Mouse (Mus musculus) midbrain, postnatal 0 days (tissue): ENCODE measurements around the gene Rpl19. TPM values are rescaled to one million over a fixed set of nuclear protein-coding genes. Genes with fewer than 3 reads are reported as not detected.
A peak's percentile ranks its signal among the peaks of the same experiment; 100 is the strongest.

Experiments used
- ATAC-seq: fragments of 200-750 bp; cut with Nextera tagmentation; 2 replicates; pipeline ENCODE4 v1.8.0; 2017; ENCODE audit warnings: moderate number of reproducible peaks, mild to moderate bottlenecking, moderate TSS enrichment, moderate library complexity; ENCODE audit not compliant: low FRiP score
- DNase-seq: peaks from one replicate; pipeline ENCODE4 v3.0.0-alpha.2; 2015; ENCODE audit warnings: low spot score
- H3K27ac ChIP-seq: fragments of 300-500 bp; sonication (generic); 2 replicates; pipeline ENCODE4 v1.5.1; 2014; ENCODE audit warnings: low read depth, mild to moderate bottlenecking, low read length, mixed read lengths
- H3K27me3 ChIP-seq: fragments of 300-500 bp; sonication (generic); 2 replicates; pipeline ENCODE4 v1.6.1; 2014; ENCODE audit warnings: low read length, control low read depth, mixed read lengths; ENCODE audit not compliant: insufficient read depth
- H3K36me3 ChIP-seq: fragments of 300-500 bp; sonication (generic); 2 replicates; pipeline ENCODE4 v1.6.1; 2014; ENCODE audit warnings: low read length, control low read depth, mixed read lengths; ENCODE audit not compliant: insufficient read depth
- H3K4me1 ChIP-seq: fragments of 300-500 bp; sonication (generic); 2 replicates; pipeline ENCODE4 v1.6.1; 2014; ENCODE audit warnings: mild to moderate bottlenecking, control low read depth, antibody characterized with exemption, low read length, mixed read lengths; ENCODE audit not compliant: insufficient read depth
- H3K4me2 ChIP-seq: fragments of 300-500 bp; sonication (generic); 2 replicates; pipeline ENCODE4 v1.6.1; 2014; ENCODE audit warnings: low read depth, mild to moderate bottlenecking, low read length, mixed read lengths; ENCODE audit not compliant: poor library complexity, severe bottlenecking
- H3K4me3 ChIP-seq: fragments of 300-500 bp; sonication (generic); 2 replicates; pipeline ENCODE4 v1.5.1; 2014; ENCODE audit warnings: low read depth, mild to moderate bottlenecking, low read length, moderate library complexity
- H3K9ac ChIP-seq: fragments of 300-500 bp; sonication (generic); replicated peaks from 2 replicates; pipeline ENCODE4 v1.6.1; 2014; ENCODE audit warnings: mild to moderate bottlenecking, low read length, moderate library complexity, mixed read lengths; ENCODE audit not compliant: poor library complexity, severe bottlenecking
- H3K9me3 ChIP-seq: fragments of 300-500 bp; sonication (generic); 2 replicates; pipeline ENCODE4 v1.6.1; 2016; ENCODE audit warnings: low read length, control low read depth
- CTCF ChIP-seq: IDR thresholded peaks from 2 replicates; pipeline ENCODE4 v1.5.1; 2016; ENCODE audit warnings: antibody characterized with exemption, mild to moderate bottlenecking
- WGBS: fragments of 180-500 bp; shearing (Covaris S2); extraction: QIAGEN DNeasy Blood & Tissue Kit; methylation state at CpG from one replicate; pipeline ENCODE4 v1.1.7; 2014; 5-methylcytosine and 5-hydroxymethylcytosine counted together
- polyA plus RNA-seq: library from polyadenylated mRNA; unstranded; fragments of >200 nt; fragmentation: Nextera tagmentation; extraction: Ambion mirVana; gene quantifications from 2 replicates; pipeline ENCODE4 v1.2.1, GENCODE M21; 2015
- total RNA-seq: library from RNA; depleted of rRNA; stranded (reverse); fragments of >200 nt; gene quantifications from 2 replicates; pipeline ENCODE4 v1.2.3, GENCODE M21; 2014

Rpl19 gene
- total and polyA plus RNA-seq, 2 experiments from 2014 or later = 591 to 686 TPM

GRCm38 (mm10) chr11:98040975-98041374 lies 14.5 kb downstream of the Rpl19 start:
- Histone ChIP-seq H3K4me1 (0 out of 2 replicates have a peak, but pooled peaks cover 4% of the 10 kb centered on the region), H3K9me3 (no peaks in the 10 kb centered on the region), H3K27ac (no peak overlapping the region), H3K4me3 (no peak overlapping the region), H3K27me3 (no peaks in the 10 kb centered on the region), H3K36me3 (no peaks in the 10 kb centered on the region), H3K9ac (no peak overlapping the region), H3K4me2 (no peak overlapping the region)
- ATAC-seq (no peak), DNase-seq (no peak)
- WGBS = 71% methylated on average over 8 of the region's 8 CpGs
- TF ChIP-seq CTCF = no peak

- Histone ChIP-seq H3K4me3 (no peak overlapping the region), H3K9me3 (no peaks in the 10 kb centered on the region), H3K27me3 (no peaks in the 10 kb centered on the region), H3K36me3 (no peaks in the 10 kb centered on the region), H3K9ac (no peak overlapping the region), H3K4me1 (no peaks in the 10 kb centered on the region), H3K27ac (no peak overlapping the region), H3K4me2 (no peak overlapping the region)
- TF ChIP-seq CTCF = no peak
- ATAC-seq = no peak
- 83% methylated on average over 6 of the region's 6 CpGs for WGBS
- no peak for DNase-seq
Measured at GRCm38 (mm10) chr11:98042741-98043140, 16.2 kb downstream of the Rpl19 start.

- Histone ChIP-seq H3K4me3 (no peak overlapping the region), H3K27ac (no peak overlapping the region), H3K27me3 (no peaks in the 10 kb centered on the region), H3K9me3 (no peaks in the 10 kb centered on the region), H3K4me2 (no peak overlapping the region), H3K4me1 (no peaks in the 10 kb centered on the region), H3K9ac (no peak overlapping the region), H3K36me3 (no peaks in the 10 kb centered on the region)
- TF ChIP-seq CTCF = no peak
- WGBS = 71% methylated on average over 5 of the region's 5 CpGs
- DNase-seq (no peak), ATAC-seq (no peak)
Measured at GRCm38 (mm10) chr11:98044074-98044473, 17.6 kb downstream of the Rpl19 start.

- DNase-seq = no peak
- peaks cover 4% of the 10 kb centered on the region; the same call in 1 of the 2 replicates for H3K27me3 ChIP-seq
- H3K36me3 ChIP-seq = no peaks in the 10 kb centered on the region
- H3K9ac ChIP-seq = no peak overlapping the region
- no peak overlapping the region for H3K4me2 ChIP-seq
- no peaks in the 10 kb centered on the region for H3K4me1 ChIP-seq
- H3K27ac ChIP-seq = no peak overlapping the region
- H3K4me3 ChIP-seq = no peak overlapping the region
- peak; percentile 17; the same call in 1 of the 2 replicates for TF ChIP-seq CTCF
- WGBS = 72% methylated on average over 4 of the region's 4 CpGs
- ATAC-seq = no peak
- H3K9me3 ChIP-seq = no peaks in the 10 kb centered on the region
Measured at GRCm38 (mm10) chr11:98045596-98045995, 19.1 kb downstream of the Rpl19 start.

- H3K27me3 ChIP-seq = peaks cover 12% of the 10 kb centered on the region
Measured at GRCm38 (mm10) chr11:98046466-98046865, 20.0 kb downstream of the Rpl19 start.

GRCm38 (mm10) chr11:98047745-98048144 lies 21.2 kb downstream of the Rpl19 start:
- 58% methylated on average over 4 of the region's 4 CpGs for WGBS

More at GRCm38 (mm10) chr11:98046466-98046865, 20.0 kb downstream of the Rpl19 start:
- Histone ChIP-seq H3K4me2 (no peak overlapping the region), H3K9me3 (no peaks in the 10 kb centered on the region), H3K4me3 (no peak overlapping the region), H3K27ac (no peak overlapping the region), H3K4me1 (no peaks in the 10 kb centered on the region), H3K9ac (no peak overlapping the region), H3K36me3 (no peaks in the 10 kb centered on the region)
- 75% methylated on average over 1 of the region's 1 CpGs for WGBS
- TF ChIP-seq CTCF = no peak
- DNase-seq (no peak), ATAC-seq (no peak)

More at GRCm38 (mm10) chr11:98047745-98048144, 21.2 kb downstream of the Rpl19 start:
- peaks cover 21% of the 10 kb centered on the region for H3K27me3 ChIP-seq
- ATAC-seq = no peak
- no peak for TF ChIP-seq CTCF
- H3K4me3 ChIP-seq = no peak overlapping the region
- DNase-seq = peak; percentile 67
- H3K36me3 ChIP-seq = no peaks in the 10 kb centered on the region
- H3K9ac ChIP-seq = no peak overlapping the region
- H3K4me2 ChIP-seq = no peak overlapping the region
- no peaks in the 10 kb centered on the region for H3K9me3 ChIP-seq
- H3K4me1 ChIP-seq = no peaks in the 10 kb centered on the region; the same call in 1 of the 2 replicates
- no peak overlapping the region for H3K27ac ChIP-seq
